In genomic region chr11:50238821-50239791, GRCm38 (mm10) we compare ENCODE assay signal across 24 mouse cellular contexts. TPM values are rescaled to one million over a fixed set of nuclear protein-coding genes. Genes with fewer than 3 reads are reported as not detected.
DNase-seq lines count a peak whose midpoint lies in the region; ATAC-seq and TF ChIP-seq lines count a peak whose summit lies in the region.
"Had no signal": no experiment of that assay in that cellular context is flagged by ENCODE, and none has a peak within 500 bp of the region (broad histone marks: within the 10 kb centered on the region; RNA-seq: fewer than 3 reads in every experiment).

No protein-coding gene starts in this region.

- peak overlapping the region; percentile 76; the same call in 1 of the 2 replicates for H3K4me3 ChIP-seq in forebrain, embryonic 10.5 days
- H3K4me3 ChIP-seq in forebrain, postnatal 0 days (ENCODE audit: low read depth, low read length), result no peak overlapping the region
- H3K4me3 ChIP-seq in layer of hippocampus, adult 2 months, result no peak overlapping the region
- no peak overlapping the region for H3K4me3 ChIP-seq in liver, embryonic 13.5 days (replicated peaks)
- no peak overlapping the region for H3K4me3 ChIP-seq in midbrain, embryonic 15.5 days
- H3K4me3 ChIP-seq: forebrain, embryonic 15.5 days; limb, embryonic 12.5 days; midbrain, embryonic 13.5 days; myocyte; neural tube, embryonic 15.5 days had no signal

- no peak for DNase-seq in forebrain, embryonic 10.5 days (ENCODE audit: extremely low spot score, low spot score)
- DNase-seq in forebrain, postnatal 0 days, result no peak
- no peak for DNase-seq in layer of hippocampus, adult 2 months (ENCODE audit: low spot score in 2 of 2)
- DNase-seq in layer of hippocampus, adult 8-10 months (ENCODE audit: low spot score in 2 of 2), result no peak
- no peak for DNase-seq in liver, embryonic 13.5 days
- no peak for DNase-seq in ovary, postnatal 14 days (ENCODE audit: low spot score)
- DNase-seq: cerebellum, adult 2 months; gastrocnemius, postnatal 36 days; kidney, postnatal 10 days; lung, adult 2 months; right cerebral cortex, postnatal 14 days; spleen, adult 18-20 months; thymus, adult 2 months had no signal

- 93% methylated on average over 9 of the region's 9 CpGs for WGBS in forebrain, embryonic 10.5 days
- 96% methylated on average over 9 of the region's 9 CpGs for WGBS in forebrain, postnatal 0 days
- 69% methylated on average over 9 of the region's 9 CpGs for WGBS in liver, embryonic 13.5 days (ENCODE audit: insufficient replicate concordance)
- 90% methylated on average over 9 of the region's 9 CpGs for WGBS in midbrain, embryonic 15.5 days

- H3K27ac ChIP-seq in forebrain, embryonic 10.5 days, result no peak overlapping the region
- no peak overlapping the region for H3K27ac ChIP-seq in forebrain, postnatal 0 days (ENCODE audit: low read depth, low read length)
- peak overlapping the region; percentile 69; the same call in 1 of the 2 replicates for H3K27ac ChIP-seq in layer of hippocampus, adult 2 months
- H3K27ac ChIP-seq in liver, embryonic 13.5 days, result peak overlapping the region; percentile 2
- no peak overlapping the region for H3K27ac ChIP-seq in midbrain, embryonic 15.5 days
- H3K27ac ChIP-seq: embryonic facial prominence, embryonic 10.5 days; forebrain, embryonic 15.5 days; limb, embryonic 12.5 days; midbrain, embryonic 13.5 days; neural tube, embryonic 15.5 days had no signal

- H3K9ac ChIP-seq in forebrain, postnatal 0 days, result no peak overlapping the region
- H3K9ac ChIP-seq in liver, embryonic 13.5 days, result 0 out of 2 replicates have a peak overlapping the region, but pooled peaks have one; percentile 2
- H3K9ac ChIP-seq in midbrain, embryonic 15.5 days, result no peak overlapping the region
- H3K9ac ChIP-seq: forebrain, embryonic 15.5 days; limb, embryonic 12.5 days; midbrain, embryonic 13.5 days; neural tube, embryonic 15.5 days had no signal

- peaks cover 55% of the 10 kb centered on the region for H3K27me3 ChIP-seq in forebrain, embryonic 10.5 days (ENCODE audit: poor library complexity, severe bottlenecking)
- 0 out of 2 replicates have a peak, but pooled peaks cover 5% of the 10 kb centered on the region for H3K27me3 ChIP-seq in forebrain, postnatal 0 days (ENCODE audit: insufficient read depth, low read length)
- H3K27me3 ChIP-seq in liver, embryonic 13.5 days, result peaks cover 3% of the 10 kb centered on the region; the same call in 1 of the 2 replicates
- H3K27me3 ChIP-seq in midbrain, embryonic 15.5 days (replicated peaks), result peaks cover 21% of the 10 kb centered on the region
- H3K27me3 ChIP-seq: forebrain, embryonic 15.5 days had no signal

- no peak for ATAC-seq in forebrain, postnatal 0 days
- no peak for ATAC-seq in liver, embryonic 13.5 days (ENCODE audit: low read depth)
- ATAC-seq in monocyte, adult 5-6 weeks (replicated peaks; ENCODE audit: insufficient number of reproducible peaks, low FRiP score, low TSS enrichment, poor library complexity, severe bottlenecking), result peak; percentile 11; the same call in 1 of the 2 replicates
- no peak for ATAC-seq in midbrain, embryonic 15.5 days (replicated peaks)
- ATAC-seq: activated CD4-positive, CD25-positive, alpha-beta regulatory T cell, adult 4 months; CD4-positive, CD25-positive, alpha-beta regulatory T cell, adult 4 months; forebrain, embryonic 15.5 days; midbrain, embryonic 13.5 days had no signal

- no peak for TF ChIP-seq CTCF in forebrain, postnatal 0 days (IDR thresholded peaks at IDR 0.05; ENCODE audit: low read depth)
- no peak for TF ChIP-seq CTCF in layer of hippocampus, adult 2 months (conservative IDR thresholded peaks at IDR 0.05)

- H3K9me3 ChIP-seq in forebrain, embryonic 10.5 days, result no peaks in the 10 kb centered on the region
- no peaks in the 10 kb centered on the region for H3K9me3 ChIP-seq in forebrain, postnatal 0 days (ENCODE audit: low read length)
- H3K9me3 ChIP-seq in liver, embryonic 13.5 days (replicated peaks), result no peaks in the 10 kb centered on the region
- H3K9me3 ChIP-seq in midbrain, embryonic 15.5 days, result no peaks in the 10 kb centered on the region
- H3K9me3 ChIP-seq: embryonic facial prominence, embryonic 10.5 days; forebrain, embryonic 15.5 days; G1E; limb, embryonic 12.5 days; midbrain, embryonic 13.5 days; neural tube, embryonic 15.5 days had no signal

- H3K36me3 ChIP-seq in forebrain, embryonic 10.5 days (replicated peaks), result peaks cover 10% of the 10 kb centered on the region
- peaks cover 13% of the 10 kb centered on the region for H3K36me3 ChIP-seq in forebrain, postnatal 0 days (ENCODE audit: insufficient read depth)
- peaks cover 15% of the 10 kb centered on the region for H3K36me3 ChIP-seq in liver, embryonic 13.5 days
- H3K36me3 ChIP-seq in midbrain, embryonic 15.5 days (replicated peaks), result peaks cover 6% of the 10 kb centered on the region

- H3K4me1 ChIP-seq in forebrain, embryonic 10.5 days, result peaks cover 20% of the 10 kb centered on the region
- peaks cover 9% of the 10 kb centered on the region for H3K4me1 ChIP-seq in forebrain, postnatal 0 days (ENCODE audit: insufficient read depth)
- peaks cover 50% of the 10 kb centered on the region for H3K4me1 ChIP-seq in liver, embryonic 13.5 days (replicated peaks)
- H3K4me1 ChIP-seq in midbrain, embryonic 15.5 days, result peaks cover 19% of the 10 kb centered on the region

- H3K4me2 ChIP-seq in forebrain, postnatal 0 days (ENCODE audit: low read depth), result no peak overlapping the region
- H3K4me2 ChIP-seq in liver, embryonic 13.5 days, result peak overlapping the region; percentile 99; the same call in 1 of the 2 replicates
- no peak overlapping the region for H3K4me2 ChIP-seq in midbrain, embryonic 15.5 days
- H3K4me2 ChIP-seq: forebrain, embryonic 15.5 days; limb, embryonic 12.5 days; midbrain, embryonic 13.5 days; neural tube, embryonic 15.5 days had no signal

RNA-seq across cellular contexts. Expression of gene Ltc4s, which starts 0.7 kb away (rescaled TPM):
- 0.79 and 1.1 TPM in 2 replicates for polyA plus RNA-seq in forebrain, embryonic 10.5 days (2016; fragmentation: Nextera tagmentation; extraction: Ambion mirVana)
- 1.5 and 6.1 TPM in 2 replicates for total RNA-seq in forebrain, postnatal 0 days (2014; rRNA removed)
- 6.1 TPM in 2 replicates for polyA plus RNA-seq in forebrain, postnatal 0 days (2015; fragmentation: Nextera tagmentation; extraction: Ambion mirVana)
- total RNA-seq in layer of hippocampus, adult 2 months (2021), result 1 to 10 TPM; 6.8 to 9.3 TPM
- 10 to 100 TPM in 2 of 4 experiments, 1 to 10 TPM in 2; 6.2 to 23.4 (median 10.7) TPM for total RNA-seq in layer of hippocampus, adult 8-10 months (2022)
- polyA plus RNA-seq in liver, embryonic 13.5 days (2015; fragmentation: Nextera tagmentation; extraction: Ambion mirVana), result 0.49 and 0.99 TPM in 2 replicates
- total RNA-seq in monocyte, adult 5-6 weeks (2017), result not detected in 3 replicates
- polyA plus RNA-seq in midbrain, embryonic 15.5 days (2015; fragmentation: Nextera tagmentation; extraction: Ambion mirVana), result 1.9 and 2.3 TPM in 2 replicates
- total RNA-seq: G1E had no signal
- polyA plus RNA-seq: activated CD4-positive, CD25-positive, alpha-beta regulatory T cell, adult 4 months; CD4-positive, CD25-positive, alpha-beta regulatory T cell, adult 4 months; G1E had no signal

RNA-seq across cellular contexts. Expression of gene Mgat4b, which starts 28.4 kb away (rescaled TPM):
- polyA plus RNA-seq in forebrain, embryonic 10.5 days (2016; fragmentation: Nextera tagmentation; extraction: Ambion mirVana), result 10.8 and 13.2 TPM in 2 replicates
- 106 and 107 TPM in 2 replicates for total RNA-seq in forebrain, postnatal 0 days (2014; rRNA removed)
- 75.4 and 91.8 TPM in 2 replicates for polyA plus RNA-seq in forebrain, postnatal 0 days (2015; fragmentation: Nextera tagmentation; extraction: Ambion mirVana)
- 10 to 100 TPM; 91.2 to 93.0 TPM for total RNA-seq in layer of hippocampus, adult 2 months (2021)
- total RNA-seq in layer of hippocampus, adult 8-10 months (2022), result 10 to 100 TPM; 73.7 to 78.1 (median 76.2) TPM
- polyA plus RNA-seq in liver, embryonic 13.5 days (2015; fragmentation: Nextera tagmentation; extraction: Ambion mirVana), result 11.4 and 12.1 TPM in 2 replicates
- 4.9 to 20.2 TPM (median 13.9 TPM) in 3 replicates for total RNA-seq in monocyte, adult 5-6 weeks (2017)
- polyA plus RNA-seq in midbrain, embryonic 15.5 days (2015; fragmentation: Nextera tagmentation; extraction: Ambion mirVana), result 54.6 and 57.9 TPM in 2 replicates

RNA-seq across cellular contexts. Expression of gene Sqstm1, which starts 28.5 kb away (rescaled TPM):
- polyA plus RNA-seq in forebrain, embryonic 10.5 days (2016; fragmentation: Nextera tagmentation; extraction: Ambion mirVana), result 117 and 122 TPM in 2 replicates
- total RNA-seq in forebrain, postnatal 0 days (2014; rRNA removed), result 303 and 330 TPM in 2 replicates
- 413 and 423 TPM in 2 replicates for polyA plus RNA-seq in forebrain, postnatal 0 days (2015; fragmentation: Nextera tagmentation; extraction: Ambion mirVana)
- total RNA-seq in layer of hippocampus, adult 2 months (2021), result 100 to 1,000 TPM; 444 to 465 TPM
- total RNA-seq in layer of hippocampus, adult 8-10 months (2022), result 100 to 1,000 TPM; 473 to 497 (median 477) TPM
- 132 and 133 TPM in 2 replicates for polyA plus RNA-seq in liver, embryonic 13.5 days (2015; fragmentation: Nextera tagmentation; extraction: Ambion mirVana)
- total RNA-seq in monocyte, adult 5-6 weeks (2017), result 878 to 1,339 TPM (median 1,041 TPM) in 3 replicates
- polyA plus RNA-seq in midbrain, embryonic 15.5 days (2015; fragmentation: Nextera tagmentation; extraction: Ambion mirVana), result 392 and 438 TPM in 2 replicates

RNA-seq across cellular contexts. Expression of gene Maml1, which starts 53.0 kb away (rescaled TPM):
- polyA plus RNA-seq in forebrain, embryonic 10.5 days (2016; fragmentation: Nextera tagmentation; extraction: Ambion mirVana), result 5.4 and 5.8 TPM in 2 replicates
- 8.2 and 10.8 TPM in 2 replicates for total RNA-seq in forebrain, postnatal 0 days (2014; rRNA removed)
- polyA plus RNA-seq in forebrain, postnatal 0 days (2015; fragmentation: Nextera tagmentation; extraction: Ambion mirVana), result 1.5 and 1.6 TPM in 2 replicates
- 10 to 100 TPM; 10.1 to 10.8 TPM for total RNA-seq in layer of hippocampus, adult 2 months (2021)
- total RNA-seq in layer of hippocampus, adult 8-10 months (2022), result 10 to 100 TPM; 10.6 to 12.0 (median 11.6) TPM
- 1.2 and 1.4 TPM in 2 replicates for polyA plus RNA-seq in liver, embryonic 13.5 days (2015; fragmentation: Nextera tagmentation; extraction: Ambion mirVana)
- 12.4 to 18.2 TPM (median 13.2 TPM) in 3 replicates for total RNA-seq in monocyte, adult 5-6 weeks (2017)
- polyA plus RNA-seq in midbrain, embryonic 15.5 days (2015; fragmentation: Nextera tagmentation; extraction: Ambion mirVana), result 3.8 and 4.1 TPM in 2 replicates

Comparison
In these comparisons a context has a peak if more than half of its experiments do, and no peak if none do; other contexts are left out.
1. H3K27ac ChIP-seq: peak in layer of hippocampus, adult 2 months (single experiment) and liver, embryonic 13.5 days (single experiment); none in forebrain, embryonic 10.5 days (single experiment), forebrain, postnatal 0 days (single experiment) and midbrain, embryonic 15.5 days (single experiment).